In genomic region chr2:148851116-148851906, GRCm38 (mm10) we compare ENCODE assay signal across 8 mouse cellular contexts. TPM values are rescaled to one million over a fixed set of nuclear protein-coding genes. Genes with fewer than 3 reads are reported as not detected.
DNase-seq lines count a peak whose midpoint lies in the region; ATAC-seq and TF ChIP-seq lines count a peak whose summit lies in the region.

No protein-coding gene starts in this region.

- peak overlapping the region; percentile 25 for H3K4me2 ChIP-seq in heart, embryonic 11.5 days
- no peak overlapping the region for H3K4me2 ChIP-seq in kidney, embryonic 14.5 days (replicated peaks; ENCODE audit: low read depth, low read length)
- H3K4me2 ChIP-seq in limb, embryonic 13.5 days (replicated peaks) = no peak overlapping the region
- no peak overlapping the region for H3K4me2 ChIP-seq in midbrain, embryonic 16.5 days (ENCODE audit: low read length)

- TF ChIP-seq POLR2A in bone marrow macrophage, adult 2 months (IDR thresholded peaks at IDR 0.05; ENCODE audit: borderline replicate concordance, low read depth, low read length) = no peak
- no peak for TF ChIP-seq POLR2A in spleen, adult 2 months (IDR thresholded peaks at IDR 0.05; ENCODE audit: low read depth, low read length)

- H3K4me3 ChIP-seq in C2C12 (ENCODE audit: insufficient read depth, poor library complexity, severe bottlenecking) = no peak overlapping the region
- no peak overlapping the region for H3K4me3 ChIP-seq in bone marrow macrophage, adult 2 months (ENCODE audit: insufficient read depth, low read length)
- no peak overlapping the region for H3K4me3 ChIP-seq in heart, embryonic 11.5 days (ENCODE audit: low read depth, low read length)
- H3K4me3 ChIP-seq in kidney, embryonic 14.5 days (ENCODE audit: low read length) = no peak overlapping the region
- H3K4me3 ChIP-seq in limb, embryonic 13.5 days = no peak overlapping the region
- H3K4me3 ChIP-seq in midbrain, embryonic 16.5 days (ENCODE audit: low read depth, low read length) = no peak overlapping the region
- H3K4me3 ChIP-seq in spleen, adult 2 months (ENCODE audit: extremely low read depth, insufficient read depth, insufficient read length) = no peak overlapping the region

- 40% methylated on average over 8 of the region's 8 CpGs for WGBS in heart, embryonic 11.5 days (ENCODE audit: insufficient replicate concordance)
- 47% methylated on average over 8 of the region's 8 CpGs for WGBS in kidney, embryonic 14.5 days
- WGBS in limb, embryonic 13.5 days = 46% methylated on average over 8 of the region's 8 CpGs
- WGBS in midbrain, embryonic 16.5 days = 45% methylated on average over 8 of the region's 8 CpGs
- 28% methylated on average over 8 of the region's 8 CpGs for WGBS in spleen, adult 2 months

- peak; percentile 48 for TF ChIP-seq CTCF in C2C12 (IDR thresholded peaks at IDR 0.05; ENCODE audit: control insufficient read depth, insufficient read depth, insufficient read length)
- peak; percentile 89 for TF ChIP-seq CTCF in bone marrow macrophage, adult 2 months (IDR thresholded peaks at IDR 0.05; ENCODE audit: low read depth, low read length)
- peak; percentile 51; the same call in 1 of the 2 replicates for TF ChIP-seq CTCF in spleen, adult 2 months (IDR thresholded peaks at IDR 0.05; ENCODE audit: extremely low read depth, insufficient read depth, insufficient read length, insufficient replicate concordance)

- H3K27ac ChIP-seq in bone marrow macrophage, adult 2 months (ENCODE audit: insufficient read depth, low read depth, low read length) = no peak overlapping the region
- no peak overlapping the region for H3K27ac ChIP-seq in heart, embryonic 11.5 days (ENCODE audit: low read depth, low read length)
- no peak overlapping the region for H3K27ac ChIP-seq in kidney, embryonic 14.5 days (ENCODE audit: low read depth, low read length)
- H3K27ac ChIP-seq in limb, embryonic 13.5 days = no peak overlapping the region
- H3K27ac ChIP-seq in midbrain, embryonic 16.5 days (ENCODE audit: low read length) = no peak overlapping the region
- H3K27ac ChIP-seq in spleen, adult 2 months (ENCODE audit: insufficient read depth, low read length) = no peak overlapping the region

- peak; percentile 52; the same call in 1 of the 2 replicates for ATAC-seq in erythroblast, adult 5-6 weeks (replicated peaks; ENCODE audit: low FRiP score, poor library complexity, severe bottlenecking)
- ATAC-seq in heart, embryonic 11.5 days (replicated peaks; ENCODE audit: insufficient number of reproducible peaks, low FRiP score, low TSS enrichment) = peak; percentile 57; the same call in 1 of the 2 replicates
- ATAC-seq in kidney, embryonic 14.5 days (ENCODE audit: low FRiP score, low TSS enrichment) = peak; percentile 86
- peak; percentile 24; the same call in 1 of the 2 replicates for ATAC-seq in limb, embryonic 13.5 days (ENCODE audit: low FRiP score, low read depth)
- peak; percentile 80 for ATAC-seq in midbrain, embryonic 16.5 days

- peaks cover 10% of the 10 kb centered on the region for H3K4me1 ChIP-seq in bone marrow macrophage, adult 2 months (ENCODE audit: control insufficient read depth, insufficient read depth, low read length)
- no peaks in the 10 kb centered on the region; the same call in 1 of the 2 replicates for H3K4me1 ChIP-seq in heart, embryonic 11.5 days (ENCODE audit: control insufficient read depth, insufficient read depth, low read length)
- H3K4me1 ChIP-seq in kidney, embryonic 14.5 days (ENCODE audit: control insufficient read depth, insufficient read depth, low read length) = no peaks in the 10 kb centered on the region
- H3K4me1 ChIP-seq in limb, embryonic 13.5 days = no peaks in the 10 kb centered on the region
- no peaks in the 10 kb centered on the region for H3K4me1 ChIP-seq in midbrain, embryonic 16.5 days (ENCODE audit: control insufficient read depth, insufficient read depth, low read length)
- no peaks in the 10 kb centered on the region for H3K4me1 ChIP-seq in spleen, adult 2 months (ENCODE audit: control insufficient read depth, insufficient read depth, insufficient read length)

- H3ac ChIP-seq in C2C12 (ENCODE audit: control insufficient read depth, insufficient read length, low read depth) = no peak overlapping the region

- no peak overlapping the region for H3K9ac ChIP-seq in heart, embryonic 11.5 days (ENCODE audit: low read depth, low read length)
- no peak overlapping the region for H3K9ac ChIP-seq in kidney, embryonic 14.5 days (ENCODE audit: low read depth, low read length)
- H3K9ac ChIP-seq in limb, embryonic 13.5 days = no peak overlapping the region
- no peak overlapping the region for H3K9ac ChIP-seq in midbrain, embryonic 16.5 days (ENCODE audit: low read depth, low read length)

- DNase-seq in spleen, adult 2 months (ENCODE audit: low read depth in 1 of 2, low spot score in 2 of 2) = peak; percentile 47 to 69

- H3K79me3 ChIP-seq in C2C12 (ENCODE audit: low read depth) = no peaks in the 10 kb centered on the region

- no peaks in the 10 kb centered on the region for H3K36me3 ChIP-seq in C2C12 (ENCODE audit: control insufficient read depth, insufficient read depth)
- H3K36me3 ChIP-seq in heart, embryonic 11.5 days (ENCODE audit: control insufficient read depth, insufficient read depth, low read length) = no peaks in the 10 kb centered on the region
- no peaks in the 10 kb centered on the region for H3K36me3 ChIP-seq in kidney, embryonic 14.5 days (ENCODE audit: control insufficient read depth, insufficient read depth, low read length)
- H3K36me3 ChIP-seq in limb, embryonic 13.5 days = no peaks in the 10 kb centered on the region
- H3K36me3 ChIP-seq in midbrain, embryonic 16.5 days (ENCODE audit: control insufficient read depth, insufficient read depth, low read length) = no peaks in the 10 kb centered on the region
- no peaks in the 10 kb centered on the region for H3K36me3 ChIP-seq in spleen, adult 2 months (ENCODE audit: control insufficient read depth, insufficient read depth, low read length)

- no peaks in the 10 kb centered on the region for H3K27me3 ChIP-seq in C2C12 (ENCODE audit: control insufficient read depth, insufficient read depth, insufficient read length)
- no peaks in the 10 kb centered on the region for H3K27me3 ChIP-seq in heart, embryonic 11.5 days (ENCODE audit: control insufficient read depth, insufficient read depth, low read length)
- H3K27me3 ChIP-seq in kidney, embryonic 14.5 days (ENCODE audit: control insufficient read depth, insufficient read depth, low read length) = no peaks in the 10 kb centered on the region
- H3K27me3 ChIP-seq in limb, embryonic 13.5 days = no peaks in the 10 kb centered on the region
- no peaks in the 10 kb centered on the region for H3K27me3 ChIP-seq in midbrain, embryonic 16.5 days (ENCODE audit: control insufficient read depth, insufficient read depth, low read depth, low read length)
- H3K27me3 ChIP-seq in spleen, adult 2 months (ENCODE audit: control insufficient read depth, insufficient read depth, low read length) = no peaks in the 10 kb centered on the region

- no peaks in the 10 kb centered on the region for H3K79me2 ChIP-seq in C2C12 (ENCODE audit: control insufficient read depth, insufficient read depth)

- no peaks in the 10 kb centered on the region for H3K9me3 ChIP-seq in heart, embryonic 11.5 days (replicated peaks; ENCODE audit: control insufficient read depth, low read length)
- H3K9me3 ChIP-seq in kidney, embryonic 14.5 days (ENCODE audit: control insufficient read depth, low read length) = no peaks in the 10 kb centered on the region
- H3K9me3 ChIP-seq in limb, embryonic 13.5 days = no peaks in the 10 kb centered on the region
- no peaks in the 10 kb centered on the region for H3K9me3 ChIP-seq in midbrain, embryonic 16.5 days (replicated peaks; ENCODE audit: control insufficient read depth, low read length, poor library complexity, severe bottlenecking)

RNA-seq across cellular contexts. Expression of gene 9230104L09Rik, which starts 13.5 kb away (rescaled TPM):
- polyA plus RNA-seq in C2C12 (2012; fragmentation: generic; extraction: Trizol) = not detected
- polyA plus RNA-seq in bone marrow macrophage, adult 2 months (2012; ENCODE audit: insufficient read depth, insufficient read length, missing spikeins) = not detected in 2 replicates
- not detected in 2 replicates for total RNA-seq in erythroblast, adult 5-6 weeks (2015; ENCODE audit: low replicate concordance)
- not detected in 2 replicates for total RNA-seq in erythroblast, adult 5-6 weeks (2017; ENCODE audit: low replicate concordance)
- not detected in 2 replicates for polyA plus RNA-seq in heart, embryonic 11.5 days (2014; fragmentation: Nextera tagmentation; extraction: Ambion mirVana)
- not detected in 2 replicates for polyA plus RNA-seq in kidney, embryonic 14.5 days (2014; fragmentation: Nextera tagmentation; extraction: Ambion mirVana)
- polyA plus RNA-seq in limb, embryonic 13.5 days (2015; fragmentation: Nextera tagmentation; extraction: Ambion mirVana) = not detected in 2 replicates
- polyA plus RNA-seq in midbrain, embryonic 16.5 days (2015; fragmentation: Nextera tagmentation; extraction: Ambion mirVana) = not detected in 2 replicates
- polyA plus RNA-seq in spleen, adult 2 months (2012; rRNA removed) = not detected in 2 replicates

RNA-seq across cellular contexts. Expression of gene Cst9, which starts 16.4 kb away (rescaled TPM):
- 0.06 TPM for polyA plus RNA-seq in C2C12 (2012; fragmentation: generic; extraction: Trizol)
- not detected in 2 replicates for polyA plus RNA-seq in bone marrow macrophage, adult 2 months (2012; ENCODE audit: insufficient read depth, insufficient read length, missing spikeins)
- total RNA-seq in erythroblast, adult 5-6 weeks (2015; ENCODE audit: low replicate concordance) = not detected in 2 replicates
- total RNA-seq in erythroblast, adult 5-6 weeks (2017; ENCODE audit: low replicate concordance) = not detected in 2 replicates
- 1.9 and 2.3 TPM in 2 replicates for polyA plus RNA-seq in heart, embryonic 11.5 days (2014; fragmentation: Nextera tagmentation; extraction: Ambion mirVana)
- polyA plus RNA-seq in kidney, embryonic 14.5 days (2014; fragmentation: Nextera tagmentation; extraction: Ambion mirVana) = not detected in 2 replicates
- polyA plus RNA-seq in limb, embryonic 13.5 days (2015; fragmentation: Nextera tagmentation; extraction: Ambion mirVana) = not detected in 2 replicates
- not detected in 2 replicates for polyA plus RNA-seq in midbrain, embryonic 16.5 days (2015; fragmentation: Nextera tagmentation; extraction: Ambion mirVana)
- polyA plus RNA-seq in spleen, adult 2 months (2012; rRNA removed) = not detected in 2 replicates

RNA-seq across cellular contexts. Expression of gene Cst3, which starts 24.2 kb away (rescaled TPM):
- polyA plus RNA-seq in C2C12 (2012; fragmentation: generic; extraction: Trizol) = 617 TPM
- polyA plus RNA-seq in bone marrow macrophage, adult 2 months (2012; ENCODE audit: insufficient read depth, insufficient read length, missing spikeins) = 2,557 and 2,597 TPM in 2 replicates
- 123 and 150 TPM in 2 replicates for total RNA-seq in erythroblast, adult 5-6 weeks (2015; ENCODE audit: low replicate concordance)
- total RNA-seq in erythroblast, adult 5-6 weeks (2017; ENCODE audit: low replicate concordance) = 60.1 and 103 TPM in 2 replicates
- 812 and 876 TPM in 2 replicates for polyA plus RNA-seq in heart, embryonic 11.5 days (2014; fragmentation: Nextera tagmentation; extraction: Ambion mirVana)
- 391 and 459 TPM in 2 replicates for polyA plus RNA-seq in kidney, embryonic 14.5 days (2014; fragmentation: Nextera tagmentation; extraction: Ambion mirVana)
- 386 and 403 TPM in 2 replicates for polyA plus RNA-seq in limb, embryonic 13.5 days (2015; fragmentation: Nextera tagmentation; extraction: Ambion mirVana)
- polyA plus RNA-seq in midbrain, embryonic 16.5 days (2015; fragmentation: Nextera tagmentation; extraction: Ambion mirVana) = 550 and 644 TPM in 2 replicates
- 742 and 822 TPM in 2 replicates for polyA plus RNA-seq in spleen, adult 2 months (2012; rRNA removed)

RNA-seq across cellular contexts. Expression of gene Cst13, which starts 31.4 kb away (rescaled TPM):
- polyA plus RNA-seq in C2C12 (2012; fragmentation: generic; extraction: Trizol) = not detected
- polyA plus RNA-seq in bone marrow macrophage, adult 2 months (2012; ENCODE audit: insufficient read depth, insufficient read length, missing spikeins) = not detected in 2 replicates
- not detected in 2 replicates for total RNA-seq in erythroblast, adult 5-6 weeks (2015; ENCODE audit: low replicate concordance)
- not detected in 2 replicates for total RNA-seq in erythroblast, adult 5-6 weeks (2017; ENCODE audit: low replicate concordance)
- not detected in 2 replicates for polyA plus RNA-seq in heart, embryonic 11.5 days (2014; fragmentation: Nextera tagmentation; extraction: Ambion mirVana)
- polyA plus RNA-seq in kidney, embryonic 14.5 days (2014; fragmentation: Nextera tagmentation; extraction: Ambion mirVana) = not detected in 2 replicates
- not detected in 2 replicates for polyA plus RNA-seq in limb, embryonic 13.5 days (2015; fragmentation: Nextera tagmentation; extraction: Ambion mirVana)
- not detected in 2 replicates for polyA plus RNA-seq in midbrain, embryonic 16.5 days (2015; fragmentation: Nextera tagmentation; extraction: Ambion mirVana)
- not detected in 2 replicates for polyA plus RNA-seq in spleen, adult 2 months (2012; rRNA removed)

RNA-seq across cellular contexts. Expression of gene Cst8, which starts 52.7 kb away (rescaled TPM):
- not detected for polyA plus RNA-seq in C2C12 (2012; fragmentation: generic; extraction: Trizol)
- not detected in 2 replicates for polyA plus RNA-seq in bone marrow macrophage, adult 2 months (2012; ENCODE audit: insufficient read depth, insufficient read length, missing spikeins)
- not detected in 2 replicates for total RNA-seq in erythroblast, adult 5-6 weeks (2015; ENCODE audit: low replicate concordance)
- total RNA-seq in erythroblast, adult 5-6 weeks (2017; ENCODE audit: low replicate concordance) = not detected in 2 replicates
- not detected in 2 replicates for polyA plus RNA-seq in heart, embryonic 11.5 days (2014; fragmentation: Nextera tagmentation; extraction: Ambion mirVana)
- polyA plus RNA-seq in kidney, embryonic 14.5 days (2014; fragmentation: Nextera tagmentation; extraction: Ambion mirVana) = not detected in 2 replicates
- polyA plus RNA-seq in limb, embryonic 13.5 days (2015; fragmentation: Nextera tagmentation; extraction: Ambion mirVana) = not detected in 2 replicates
- polyA plus RNA-seq in midbrain, embryonic 16.5 days (2015; fragmentation: Nextera tagmentation; extraction: Ambion mirVana) = not detected in 2 replicates
- not detected in 2 replicates for polyA plus RNA-seq in spleen, adult 2 months (2012; rRNA removed)

Comparison
In these comparisons a context has a peak if more than half of its experiments do, and no peak if none do; other contexts are left out.
1. ATAC-seq: peak in every context shown above with its lines; median percentile 86 in kidney, embryonic 14.5 days; 80 in midbrain, embryonic 16.5 days; 57 in heart, embryonic 11.5 days; 52 in erythroblast, adult 5-6 weeks; 24 in limb, embryonic 13.5 days.